8 mouse cellular contexts compared by ENCODE assay signal in genomic region chr12:82168820-82169533, GRCm38 (mm10). TPM values are rescaled to one million over a fixed set of nuclear protein-coding genes. Genes with fewer than 3 reads are reported as not detected.
DNase-seq lines count a peak whose midpoint lies in the region; ATAC-seq and TF ChIP-seq lines count a peak whose summit lies in the region.

Gene Sipa1l1 (plus strand): TSS chr12:82169320.

- H3K27ac ChIP-seq in hindbrain, embryonic 10.5 days: peak within 1 kb of the TSS; percentile 100
- H3K27ac ChIP-seq in lung, postnatal 0 days (ENCODE audit: low read length): peak within 1 kb of the TSS; percentile 92

- H3K4me3 ChIP-seq in hindbrain, embryonic 10.5 days: peak within 1 kb of the TSS; percentile 96
- H3K4me3 ChIP-seq in lung, postnatal 0 days (ENCODE audit: low read depth, low read length): peak within 1 kb of the TSS; percentile 96

- peak; percentile 88 for ATAC-seq in frontal cortex, adult (ENCODE audit: low TSS enrichment)
- ATAC-seq in lung, postnatal 0 days: peak; percentile 93

- H3K36me3 ChIP-seq in hindbrain, embryonic 10.5 days: no peaks in the 10 kb centered on the region
- no peaks in the 10 kb centered on the region for H3K36me3 ChIP-seq in lung, postnatal 0 days (ENCODE audit: insufficient read depth, low read length)

- H3K9ac ChIP-seq in lung, postnatal 0 days (replicated peaks; ENCODE audit: low read depth): peak within 1 kb of the TSS; percentile 87

- WGBS in hindbrain, embryonic 10.5 days: under 1% methylated on average over 43 of the region's 43 CpGs
- WGBS in lung, postnatal 0 days: 1% methylated on average over 35 of the region's 43 CpGs

- peaks cover 56% of the 10 kb centered on the region for H3K4me1 ChIP-seq in hindbrain, embryonic 10.5 days (replicated peaks)
- peaks cover 10% of the 10 kb centered on the region for H3K4me1 ChIP-seq in lung, postnatal 0 days (ENCODE audit: insufficient read depth, low read depth, low read length)

- H3K4me2 ChIP-seq in lung, postnatal 0 days (replicated peaks; ENCODE audit: low read depth, low read length): peak within 1 kb of the TSS; percentile 98

- H3K9me3 ChIP-seq in hindbrain, embryonic 10.5 days: no peaks in the 10 kb centered on the region
- no peaks in the 10 kb centered on the region for H3K9me3 ChIP-seq in lung, postnatal 0 days (ENCODE audit: low read length)

- no peak; the same call in 1 of the 2 replicates for TF ChIP-seq EP300 in lung, postnatal 0 days (IDR thresholded peaks at IDR 0.05)

- DNase-seq in MEL-GATA-1-ER (ENCODE audit: extremely low read depth, low read depth): peak; percentile 91
- peak; percentile 94 for DNase-seq in cerebellum, adult 8-10 months
- DNase-seq in hindbrain, embryonic 10.5 days (ENCODE audit: low spot score): peak; percentile 98
- DNase-seq in layer of hippocampus, adult 9-11 months: peak; percentile 96
- DNase-seq in lung, postnatal 0 days (ENCODE audit: low spot score): peak; percentile 99
- peak; percentile 93 for DNase-seq in ovary, postnatal 14 days (ENCODE audit: low spot score)
- DNase-seq in thymus, postnatal 14 days: peak; percentile 98

- peak; percentile 17; the same call in 1 of the 2 replicates for TF ChIP-seq CTCF in lung, postnatal 0 days (IDR thresholded peaks at IDR 0.05)

- no peaks in the 10 kb centered on the region for H3K27me3 ChIP-seq in hindbrain, embryonic 10.5 days (ENCODE audit: insufficient read depth, poor library complexity, severe bottlenecking)
- no peaks in the 10 kb centered on the region for H3K27me3 ChIP-seq in lung, postnatal 0 days (replicated peaks; ENCODE audit: insufficient read depth, low read length)

RNA-seq across cellular contexts. Expression of gene Sipa1l1, which starts in this region (rescaled TPM):
- 26.0 and 30.2 TPM in 2 replicates for polyA plus RNA-seq in hindbrain, embryonic 10.5 days (2016; fragmentation: Nextera tagmentation; extraction: Ambion mirVana)
- 10.2 and 11.7 TPM in 2 replicates for polyA plus RNA-seq in lung, postnatal 0 days (2015; fragmentation: Nextera tagmentation; extraction: Ambion mirVana)

Comparison
In these comparisons a context has a peak if more than half of its experiments do, and no peak if none do; other contexts are left out.
1. Peak in every context shown above with its lines: DNase-seq, ATAC-seq, H3K4me3 ChIP-seq and H3K27ac ChIP-seq.